Mouse (Mus musculus) B cell, adult 67 days (primary cell): ENCODE measurements around the gene Alg3. TPM values are rescaled to one million over a fixed set of nuclear protein-coding genes. Genes with fewer than 3 reads are reported as not detected.

Experiments used
- total RNA-seq, 2 experiments: library from RNA; stranded (reverse); gene quantifications; 4 replicates each; pipeline ENCODE4 v1.2.4; 2023

The Alg3 gene
- 10 to 100 TPM; 10.9 to 13.9 TPM for total RNA-seq

GRCm38 (mm10) chr16:20611357-20612227, at the start of gene Alg3, which contains the start of the genes Eef1akmt4 and Gm49333:
Gene Alg3 (minus strand): TSS chr16:20611735.
Gene Eef1akmt4 (plus strand): TSS chr16:20611593.
Gene Gm49333 (plus strand): TSS chr16:20611610.

GRCm38 (mm10) chr16:20651076-20651946, 39.8 kb upstream of the Alg3 start, which contains the start of gene Psmd2:
Gene Psmd2 (plus strand): TSS chr16:20651652.

GRCm38 (mm10) chr16:20629731-20630634, 18.4 kb upstream of the Alg3 start, which contains the start of gene Ece2:
Gene Ece2 (plus strand): TSS chr16:20629828.

GRCm38 (mm10) chr16:20621191-20621990, 9.9 kb upstream of the Alg3 start, which contains the start of gene Camk2n2:
Gene Camk2n2 (minus strand): TSS chr16:20621287.

GRCm38 (mm10) chr16:20589366-20589938, 22.1 kb downstream of the Alg3 start, which contains the start of gene Vwa5b2:
Gene Vwa5b2 (plus strand): TSS chr16:20589471.

Other genes with a start within 250 kb of the Alg3 start
- gene Abcc5, start 185.3 kb downstream of the Alg3 start, total RNA-seq = 10 to 100 TPM; 26.9 to 35.2 TPM
- 10 to 100 TPM; 45.2 to 48.4 TPM for gene Eif2b5, start 112.9 kb downstream of the Alg3 start, total RNA-seq
- 10 to 100 TPM; 44.6 to 48.6 TPM for gene Dvl3, start 94.8 kb downstream of the Alg3 start, total RNA-seq
- 100 to 1,000 TPM; 196 to 208 TPM for gene Ap2m1, start 76.3 kb downstream of the Alg3 start, total RNA-seq
- gene Abcf3, start 63.2 kb downstream of the Alg3 start, total RNA-seq = 100 to 1,000 TPM; 121 to 127 TPM
- under 1 TPM in 1 of 2 experiments, not detected in 1; 0.27 TPM for gene Vwa5b2, start 22.3 kb downstream of the Alg3 start, total RNA-seq
- gene Eef1akmt4, start 142 bp downstream of the Alg3 start, total RNA-seq = 1 to 10 TPM; 3.9 to 4.0 TPM
- not detected for gene Gm49333, start 125 bp downstream of the Alg3 start, total RNA-seq
- gene Camk2n2, start 9.6 kb upstream of the Alg3 start, total RNA-seq = not detected
- gene Ece2, start 18.1 kb upstream of the Alg3 start, total RNA-seq = not detected
- gene Psmd2, start 39.9 kb upstream of the Alg3 start, total RNA-seq = 100 to 1,000 TPM; 113 to 130 TPM
- gene Eif4g1, start 56.6 kb upstream of the Alg3 start, total RNA-seq = 100 to 1,000 TPM; 321 to 333 TPM
- gene Fam131a, start 81.5 kb upstream of the Alg3 start, total RNA-seq = 1 to 10 TPM; 1.2 to 4.0 TPM
- gene Polr2h, start 105.9 kb upstream of the Alg3 start, total RNA-seq = 10 to 100 TPM; 12.8 to 16.9 TPM
- 1 to 10 TPM; 3.5 to 3.9 TPM for gene Clcn2, start 106.0 kb upstream of the Alg3 start, total RNA-seq
- not detected for gene Chrd, start 121.4 kb upstream of the Alg3 start, total RNA-seq
- not detected for gene Thpo, start 122.8 kb upstream of the Alg3 start, total RNA-seq